Mouse (Mus musculus) thymus, postnatal 36 days (tissue): Measurements from ENCODE around the gene Dixdc1.

Source experiments
- DNase-seq, 2 experiments: peaks; one replicate each; pipeline ENCODE4 v3.0.0; 2022; ENCODE audit warnings: mixed read lengths in 2 of 2

The Dixdc1 gene

GRCm38 (mm10) chr9:50738914-50739870 is at the start of gene Dixdc1:
Gene Dixdc1 (minus strand): TSS chr9:50739517.
- peak; percentile 79 to 85 for DNase-seq

GRCm38 (mm10) chr9:50782155-50782554 is 42.8 kb upstream of the Dixdc1 start:
- DNase-seq, result peak; percentile 62

DNA sequence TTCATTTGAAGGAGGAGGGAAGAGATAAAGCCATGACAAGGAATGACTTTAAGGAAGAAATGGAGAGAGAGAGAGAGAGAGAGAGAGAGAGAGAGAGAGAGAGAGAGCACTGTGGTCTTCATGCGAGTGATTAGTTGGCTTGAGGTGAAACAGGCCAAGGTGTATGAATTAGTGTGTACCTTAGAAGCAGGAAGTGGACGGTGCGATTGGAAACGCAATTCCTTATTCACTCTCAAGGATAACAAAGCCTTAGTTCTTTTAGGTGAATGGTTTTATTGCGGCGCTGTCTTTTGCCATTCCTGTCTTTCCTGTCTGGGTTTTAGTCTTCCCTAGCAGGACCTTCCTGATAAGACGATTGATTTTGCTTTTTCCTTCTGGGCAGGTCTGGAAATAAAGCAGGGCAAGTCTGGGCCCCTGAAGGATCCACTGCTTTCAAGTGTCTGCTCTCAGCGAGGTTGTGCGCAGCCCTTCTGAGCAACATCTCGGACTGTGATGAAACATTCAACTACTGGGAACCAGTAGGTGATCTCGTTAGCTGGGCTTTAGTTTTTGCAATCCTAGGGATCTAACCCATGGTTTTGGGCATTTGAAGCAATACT is 36.9 kb upstream of the Dixdc1 start:
- no peak for DNase-seq

GRCm38 (mm10) chr9:50775662-50776126 is 36.4 kb upstream of the Dixdc1 start:
- no peak for DNase-seq

DNA sequence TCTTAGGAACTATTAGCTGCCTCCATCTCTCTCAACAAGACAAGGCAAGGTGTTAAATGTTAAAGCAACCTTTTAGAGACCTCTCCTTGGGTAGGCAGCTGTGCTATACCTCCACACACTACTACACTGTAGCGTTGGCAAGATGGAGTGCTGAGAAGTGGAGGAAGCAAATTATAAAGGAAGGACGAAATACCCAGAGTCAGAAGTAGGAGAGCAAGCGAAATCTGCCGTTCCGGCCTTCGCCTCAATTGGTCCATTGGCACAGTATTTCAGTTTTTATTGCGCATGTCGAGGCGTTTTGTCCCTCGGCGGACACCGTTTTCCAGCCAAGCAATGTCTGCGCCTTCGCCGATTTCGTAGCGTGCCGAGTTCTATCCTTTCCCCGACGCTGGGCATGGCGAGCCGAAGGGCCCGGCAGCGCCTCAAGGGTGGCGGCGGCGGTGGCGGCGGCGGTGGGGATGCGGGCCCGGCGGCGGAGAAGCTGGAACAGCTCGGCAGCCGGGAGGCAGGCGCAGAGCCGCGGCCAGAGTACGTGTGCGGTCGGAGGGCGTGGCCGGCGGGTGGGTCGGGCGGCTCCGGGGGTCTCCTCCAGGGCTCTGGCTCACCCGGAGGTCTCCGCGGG is 35.8 kb upstream of the Dixdc1 start, which contains the start of the genes Alg9 and 1110032A03Rik:
TSS of gene Alg9 (plus strand) at position 29 of the 622 bp plus-strand sequence.
TSS of gene 1110032A03Rik (minus strand) at position 530 of the 622 bp plus-strand sequence.
- DNase-seq, result peak; percentile 87 to 89

DNA sequence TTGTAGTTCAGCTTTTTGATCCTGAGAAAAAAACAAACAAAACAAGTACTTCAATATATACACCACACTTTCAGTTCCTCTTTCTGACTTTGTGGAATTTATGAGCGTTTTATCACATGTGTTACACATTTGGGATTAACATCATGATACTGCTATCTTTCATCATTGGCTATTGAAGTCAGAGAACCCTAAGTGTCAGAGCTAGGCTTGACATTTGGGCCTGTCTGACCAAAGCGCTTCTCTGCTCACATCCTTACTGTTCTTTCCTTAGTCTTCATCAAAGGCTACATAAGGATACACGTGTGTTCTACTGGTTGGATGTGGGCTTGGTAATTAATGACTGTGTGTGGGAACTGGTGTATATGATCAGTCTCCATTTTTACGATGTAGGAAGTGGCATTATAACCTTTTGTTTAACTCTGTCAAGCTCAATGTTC is 34.7 kb upstream of the Dixdc1 start:
- no peak for DNase-seq

DNA sequence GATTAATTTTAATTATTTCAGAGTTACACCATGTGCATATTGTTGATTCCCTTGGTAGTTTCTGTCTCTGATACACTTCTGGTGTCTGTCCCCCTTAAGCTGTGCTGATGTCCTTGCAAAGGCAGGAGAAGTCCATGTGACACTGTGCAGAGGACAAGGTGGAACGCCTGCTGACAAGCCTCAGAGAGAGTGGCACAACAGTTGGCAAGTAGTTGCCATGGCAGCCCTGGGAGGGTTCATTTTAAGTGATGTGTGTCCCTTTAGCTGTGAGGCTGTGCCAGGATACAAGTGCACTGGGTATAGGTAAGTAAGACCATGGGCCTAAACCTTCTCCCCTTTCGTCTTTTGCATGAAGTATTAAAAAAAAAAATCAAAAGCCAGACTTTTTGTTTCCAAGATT is 30.7 kb upstream of the Dixdc1 start:
- no peak for DNase-seq

GRCm38 (mm10) chr9:50768107-50769002 is 29.0 kb upstream of the Dixdc1 start, which contains the start of gene Fdxacb1:
Gene Fdxacb1 (plus strand): TSS chr9:50768236.
- peak; percentile 97 to 98 for DNase-seq

DNA sequence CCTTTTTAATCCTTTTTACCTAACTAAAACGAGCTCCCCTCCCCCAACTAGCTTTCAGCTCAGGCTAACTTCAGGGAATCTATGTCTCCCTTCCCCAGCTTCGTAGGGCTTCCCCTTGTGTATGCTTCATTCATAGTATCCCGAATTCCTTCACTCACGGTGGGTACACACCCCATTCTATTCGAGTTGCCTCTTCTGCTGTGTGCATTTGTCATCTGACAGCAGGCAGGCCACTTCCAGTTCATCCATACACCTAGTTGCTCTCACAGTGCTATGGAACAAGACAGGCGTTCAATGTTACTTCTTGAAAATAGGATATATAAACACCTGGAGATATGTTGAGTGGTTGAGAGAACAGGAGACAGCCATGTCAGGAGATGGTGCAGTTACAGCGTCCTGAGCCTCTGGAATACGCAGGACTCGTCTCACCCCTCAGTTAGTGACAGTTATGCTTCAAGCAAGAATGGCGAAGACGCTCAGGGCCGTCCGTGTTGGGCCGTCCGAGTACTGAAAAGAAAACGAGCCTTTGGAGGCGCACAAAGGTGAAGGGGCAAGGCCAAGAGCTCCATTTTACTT is 28.3 kb upstream of the Dixdc1 start:
- DNase-seq, result no peak

GRCm38 (mm10) chr9:50763331-50763730 is 24.0 kb upstream of the Dixdc1 start:
- DNase-seq, result no peak

DNA sequence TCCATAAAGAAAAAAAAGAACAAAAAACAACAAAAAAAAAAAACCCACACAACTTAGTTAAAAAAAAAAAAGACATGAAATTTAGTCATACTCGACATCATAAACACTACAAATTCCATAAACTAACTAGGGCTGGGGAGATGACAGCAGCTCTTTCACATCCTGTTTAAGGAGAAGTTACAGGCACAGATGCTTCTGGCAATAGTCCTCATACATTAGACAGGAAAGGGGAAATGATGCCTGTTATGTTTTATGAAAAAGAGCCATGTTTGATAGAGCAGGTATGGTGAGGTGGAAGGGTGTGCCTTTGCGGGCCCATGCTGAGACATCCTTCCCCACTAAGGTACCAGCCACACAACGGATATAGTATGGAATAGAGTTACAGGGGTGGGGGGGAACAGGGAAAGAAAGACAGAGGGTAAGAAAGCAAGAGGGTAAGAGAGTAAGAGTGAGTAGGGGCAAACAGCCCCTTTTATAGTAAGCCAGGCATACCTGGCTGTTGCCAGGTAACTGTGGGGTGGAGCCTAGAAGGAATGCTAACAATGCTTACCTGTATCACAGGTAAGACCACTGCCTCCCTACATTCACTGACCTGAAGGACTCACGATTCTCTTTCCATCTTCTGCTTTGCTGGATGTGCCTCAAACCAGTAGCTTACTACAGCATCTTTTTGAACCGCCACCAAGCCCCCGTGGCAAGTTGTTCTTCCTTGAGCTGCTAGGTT is 22.4 kb upstream of the Dixdc1 start:
- no peak for DNase-seq

DNA sequence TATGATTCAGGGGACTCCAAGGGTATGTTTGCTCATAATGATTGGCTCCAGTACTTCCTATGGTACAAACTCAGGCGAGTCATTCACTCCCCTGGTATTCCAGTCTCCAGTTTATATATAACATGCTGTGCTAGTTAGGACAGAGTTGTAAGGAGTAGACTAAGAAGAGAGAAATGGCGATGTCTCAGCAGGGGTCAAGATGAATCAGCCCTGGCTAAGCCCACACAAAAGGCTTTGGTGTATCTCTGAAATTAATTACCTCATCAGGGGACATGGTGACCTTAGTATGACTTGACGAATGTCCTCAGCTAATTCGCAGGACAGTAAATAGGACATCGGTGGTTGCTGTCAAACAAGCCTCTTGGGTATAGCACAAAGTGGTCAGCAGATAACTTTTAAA is 17.4 kb upstream of the Dixdc1 start:
- DNase-seq, result no peak

DNA sequence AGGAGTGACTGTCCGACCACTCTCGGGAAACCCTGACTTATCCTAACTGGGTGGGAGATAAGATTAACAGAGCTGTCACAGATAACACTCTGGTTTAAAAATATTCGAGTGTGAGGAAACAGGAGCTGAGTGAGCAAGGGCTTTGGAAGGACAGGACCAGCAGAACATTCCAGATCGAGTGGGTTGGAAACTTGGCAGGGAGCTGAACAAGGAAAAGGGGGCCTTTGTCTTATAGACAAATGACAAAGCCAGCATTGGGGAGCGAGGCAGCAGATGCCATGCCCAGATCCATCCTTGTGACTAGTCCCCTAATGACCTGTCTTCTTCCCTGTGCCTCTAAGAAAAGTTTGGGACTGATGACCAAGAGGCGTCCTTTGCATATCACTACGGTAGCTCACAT is 14.6 kb upstream of the Dixdc1 start:
- DNase-seq, result no peak

GRCm38 (mm10) chr9:50752784-50753615 is 13.7 kb upstream of the Dixdc1 start:
- DNase-seq, result no peak

GRCm38 (mm10) chr9:50752054-50752602 is 12.8 kb upstream of the Dixdc1 start, which contains the start of gene Hspb2:
Gene Hspb2 (minus strand): TSS chr9:50752354.
- no peak for DNase-seq

- DNase-seq, result no peak
Observed at GRCm38 (mm10) chr9:50751323-50751722, 12.0 kb upstream of the Dixdc1 start, which contains the start of gene Cryab. Gene Cryab (plus strand): TSS chr9:50751325.

GRCm38 (mm10) chr9:50750706-50751105 is 11.4 kb upstream of the Dixdc1 start:
- no peak for DNase-seq

DNA sequence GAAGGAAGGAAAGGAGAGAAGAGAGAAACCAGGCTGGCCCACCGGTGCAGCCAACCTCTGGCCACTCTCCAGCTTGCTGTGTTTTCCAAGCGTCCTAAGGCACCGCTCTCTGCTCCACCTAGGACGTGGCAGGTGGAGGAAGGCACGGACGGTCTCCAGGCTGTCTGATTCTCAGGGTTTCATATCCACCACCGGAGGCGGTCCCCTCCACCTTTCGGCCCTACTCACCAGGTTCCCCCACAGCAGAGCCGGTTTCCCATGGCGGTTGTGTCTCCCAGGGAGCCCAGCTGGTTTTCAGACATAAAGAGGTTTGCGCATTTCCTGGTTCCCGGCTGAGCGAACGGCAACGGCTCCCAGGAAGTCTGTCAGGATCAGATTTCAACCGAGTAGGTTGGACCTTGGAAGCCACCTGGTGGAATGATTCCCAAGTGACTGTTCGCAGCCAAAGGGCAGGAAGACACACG is 6.9 kb upstream of the Dixdc1 start, which contains the start of gene 2310030G06Rik:
TSS of gene 2310030G06Rik (minus strand) at position 323 of the 464 bp plus-strand sequence.
- no peak for DNase-seq

GRCm38 (mm10) chr9:50745806-50746205 is 6.5 kb upstream of the Dixdc1 start:
- no peak for DNase-seq
